Mouse (Mus musculus): Measurements from ENCODE around the gene Fam166a. TPM values are rescaled to one million over a fixed set of nuclear protein-coding genes. Genes with fewer than 3 reads are reported as not detected.

Gene Fam166a
- polyA plus RNA-seq, 1 experiment from 2014 or later: 0.94 TPM

- Histone ChIP-seq H3K4me3 (ENCODE audit: low read depth, low read length) (no peak overlapping the region), H3K27ac (ENCODE audit: low read depth, low read length) (no peak overlapping the region), H3K9ac (ENCODE audit: low read length) (no peak overlapping the region; the same call in 1 of the 2 replicates), H3K9me3 (ENCODE audit: control insufficient read depth, low read length) (no peaks in the 10 kb centered on the region), H3K27me3 (ENCODE audit: control insufficient read depth, insufficient read depth, low read length) (no peaks in the 10 kb centered on the region), H3K36me3 (ENCODE audit: control insufficient read depth, insufficient read depth, low read length) (no peaks in the 10 kb centered on the region), H3K4me2 (no peak overlapping the region), H3K4me1 (ENCODE audit: control insufficient read depth, insufficient read depth, low read length) (peaks cover 49% of the 10 kb centered on the region)
- 80% methylated on average over 4 of the region's 4 CpGs for WGBS
- DNase-seq (ENCODE audit: low spot score, missing footprints) (peak; percentile 79), ATAC-seq (ENCODE audit: low FRiP score) (no peak)
These were observed 42.9 kb upstream of the Fam166a start for GRCm38 (mm10) chr2:25175690-25176078.

GRCm38 (mm10) chr2:25176573-25176972 lies 42.0 kb upstream of the Fam166a start:
- Histone ChIP-seq H3K27me3 (ENCODE audit: control insufficient read depth, insufficient read depth, low read length) (no peaks in the 10 kb centered on the region), H3K4me3 (ENCODE audit: low read depth, low read length) (no peak overlapping the region), H3K4me2 (peak overlapping the region; percentile 39), H3K27ac (ENCODE audit: low read depth, low read length) (no peak overlapping the region; the same call in 1 of the 2 replicates), H3K9ac (ENCODE audit: low read length) (no peak overlapping the region; the same call in 1 of the 2 replicates), H3K9me3 (ENCODE audit: control insufficient read depth, low read length) (no peaks in the 10 kb centered on the region), H3K36me3 (ENCODE audit: control insufficient read depth, insufficient read depth, low read length) (no peaks in the 10 kb centered on the region), H3K4me1 (ENCODE audit: control insufficient read depth, insufficient read depth, low read length) (peaks cover 49% of the 10 kb centered on the region)
- 74% methylated on average over 6 of the region's 6 CpGs for WGBS
- ATAC-seq (ENCODE audit: low FRiP score) (no peak), DNase-seq (ENCODE audit: low spot score, missing footprints) (no peak)

- Histone ChIP-seq H3K9me3 (ENCODE audit: control insufficient read depth, low read length) (no peaks in the 10 kb centered on the region), H3K9ac (ENCODE audit: low read length) (peak overlapping the region; percentile 45), H3K36me3 (ENCODE audit: control insufficient read depth, insufficient read depth, low read length) (no peaks in the 10 kb centered on the region), H3K27ac (ENCODE audit: low read depth, low read length) (peak overlapping the region; percentile 71), H3K4me2 (peak overlapping the region; percentile 39), H3K27me3 (ENCODE audit: control insufficient read depth, insufficient read depth, low read length) (no peaks in the 10 kb centered on the region), H3K4me1 (ENCODE audit: control insufficient read depth, insufficient read depth, low read length) (peaks cover 49% of the 10 kb centered on the region), H3K4me3 (ENCODE audit: low read depth, low read length) (peak overlapping the region; percentile 16; the same call in 1 of the 2 replicates)
- ATAC-seq (ENCODE audit: low FRiP score) (no peak), DNase-seq (ENCODE audit: low spot score, missing footprints) (no peak)
- 44% methylated on average over 4 of the region's 4 CpGs for WGBS
These were observed 41.5 kb upstream of the Fam166a start for GRCm38 (mm10) chr2:25177076-25177475.

GRCm38 (mm10) chr2:25177685-25178084 lies 40.9 kb upstream of the Fam166a start:
- peak; percentile 91 for DNase-seq (ENCODE audit: low spot score, missing footprints)
- 4% methylated on average over 6 of the region's 6 CpGs for WGBS
- peak overlapping the region; percentile 47 for H3K9ac ChIP-seq (ENCODE audit: low read length)
- peak; percentile 25 for ATAC-seq (ENCODE audit: low FRiP score)
- H3K36me3 ChIP-seq (ENCODE audit: control insufficient read depth, insufficient read depth, low read length): no peaks in the 10 kb centered on the region
- H3K9me3 ChIP-seq (ENCODE audit: control insufficient read depth, low read length): no peaks in the 10 kb centered on the region
- peaks cover 51% of the 10 kb centered on the region for H3K4me1 ChIP-seq (ENCODE audit: control insufficient read depth, insufficient read depth, low read length)
- peak overlapping the region; percentile 16; the same call in 1 of the 2 replicates for H3K4me3 ChIP-seq (ENCODE audit: low read depth, low read length)
- H3K27ac ChIP-seq (ENCODE audit: low read depth, low read length): peak overlapping the region; percentile 71
- peak overlapping the region; percentile 39 for H3K4me2 ChIP-seq
- no peaks in the 10 kb centered on the region for H3K27me3 ChIP-seq (ENCODE audit: control insufficient read depth, insufficient read depth, low read length)

- peak overlapping the region; percentile 71 for H3K27ac ChIP-seq (ENCODE audit: low read depth, low read length)
- 20% methylated on average over 10 of the region's 10 CpGs for WGBS
- H3K27me3 ChIP-seq (ENCODE audit: control insufficient read depth, insufficient read depth, low read length): no peaks in the 10 kb centered on the region
- ATAC-seq (ENCODE audit: low FRiP score): no peak
- no peaks in the 10 kb centered on the region for H3K36me3 ChIP-seq (ENCODE audit: control insufficient read depth, insufficient read depth, low read length)
- peak overlapping the region; percentile 47 for H3K9ac ChIP-seq (ENCODE audit: low read length)
- DNase-seq (ENCODE audit: low spot score, missing footprints): peak; percentile 89
- no peaks in the 10 kb centered on the region for H3K9me3 ChIP-seq (ENCODE audit: control insufficient read depth, low read length)
- H3K4me1 ChIP-seq (ENCODE audit: control insufficient read depth, insufficient read depth, low read length): peaks cover 59% of the 10 kb centered on the region
- H3K4me3 ChIP-seq (ENCODE audit: low read depth, low read length): 0 out of 2 replicates have a peak overlapping the region, but pooled peaks have one; percentile 8
- H3K4me2 ChIP-seq: peak overlapping the region; percentile 39
These were observed 40.1 kb upstream of the Fam166a start for GRCm38 (mm10) chr2:25178285-25178972.

GRCm38 (mm10) chr2:25179566-25180217 lies 38.9 kb upstream of the Fam166a start:
- 44% methylated on average over 15 of the region's 15 CpGs for WGBS
- no peaks in the 10 kb centered on the region for H3K9me3 ChIP-seq (ENCODE audit: control insufficient read depth, low read length)
- H3K27ac ChIP-seq (ENCODE audit: low read depth, low read length): peak overlapping the region; percentile 67
- H3K4me2 ChIP-seq: peak overlapping the region; percentile 74
- H3K36me3 ChIP-seq (ENCODE audit: control insufficient read depth, insufficient read depth, low read length): peaks cover 6% of the 10 kb centered on the region; the same call in 1 of the 2 replicates
- H3K9ac ChIP-seq (ENCODE audit: low read length): peak overlapping the region; percentile 54
- H3K4me1 ChIP-seq (ENCODE audit: control insufficient read depth, insufficient read depth, low read length): peaks cover 69% of the 10 kb centered on the region
- ATAC-seq (ENCODE audit: low FRiP score) (no peak), DNase-seq (ENCODE audit: low spot score, missing footprints) (peak; percentile 89)
- peak overlapping the region; percentile 87 for H3K4me3 ChIP-seq (ENCODE audit: low read depth, low read length)
- H3K27me3 ChIP-seq (ENCODE audit: control insufficient read depth, insufficient read depth, low read length): no peaks in the 10 kb centered on the region

GRCm38 (mm10) chr2:25180478-25180903 lies 38.1 kb upstream of the Fam166a start, which contains the start of gene Nrarp:
Gene Nrarp, plus strand, starts transcription at chr2:25180758.
- ATAC-seq (ENCODE audit: low FRiP score): peak; percentile 90
- Histone ChIP-seq H3K9me3 (ENCODE audit: control insufficient read depth, low read length) (no peaks in the 10 kb centered on the region), H3K4me2 (peak within 1 kb of the TSS; percentile 74), H3K27me3 (ENCODE audit: control insufficient read depth, insufficient read depth, low read length) (no peaks in the 10 kb centered on the region), H3K4me1 (ENCODE audit: control insufficient read depth, insufficient read depth, low read length) (peaks cover 70% of the 10 kb centered on the region), H3K36me3 (ENCODE audit: control insufficient read depth, insufficient read depth, low read length) (peaks cover 6% of the 10 kb centered on the region; the same call in 1 of the 2 replicates), H3K27ac (ENCODE audit: low read depth, low read length) (peak within 1 kb of the TSS; percentile 95), H3K4me3 (ENCODE audit: low read depth, low read length) (peak within 1 kb of the TSS; percentile 87), H3K9ac (ENCODE audit: low read length) (peak within 1 kb of the TSS; percentile 91)
- DNase-seq (ENCODE audit: low spot score, missing footprints): peak; percentile 99
- WGBS: under 1% methylated on average over 33 of the region's 35 CpGs

GRCm38 (mm10) chr2:25180973-25181890 lies 37.3 kb upstream of the Fam166a start:
- Histone ChIP-seq H3K36me3 (ENCODE audit: control insufficient read depth, insufficient read depth, low read length) (peaks cover 6% of the 10 kb centered on the region; the same call in 1 of the 2 replicates), H3K4me2 (peak overlapping the region; percentile 74), H3K9ac (ENCODE audit: low read length) (peak overlapping the region; percentile 91), H3K4me3 (ENCODE audit: low read depth, low read length) (peak overlapping the region; percentile 87), H3K4me1 (ENCODE audit: control insufficient read depth, insufficient read depth, low read length) (peaks cover 69% of the 10 kb centered on the region), H3K27ac (ENCODE audit: low read depth, low read length) (peak overlapping the region; percentile 95), H3K27me3 (ENCODE audit: control insufficient read depth, insufficient read depth, low read length) (no peaks in the 10 kb centered on the region), H3K9me3 (ENCODE audit: control insufficient read depth, low read length) (no peaks in the 10 kb centered on the region)
- DNase-seq (ENCODE audit: low spot score, missing footprints): peak; percentile 98
- ATAC-seq (ENCODE audit: low FRiP score): peak; percentile 36
- under 1% methylated on average over 100 of the region's 100 CpGs for WGBS
